Mouse (Mus musculus) C2C12 (cell line): ENCODE measurements around the gene Samd11.

Experiments
- CTCF ChIP-seq: IDR thresholded peaks from one replicate; pipeline ENCODE4 v1.5.1; 2011; ENCODE audit not compliant: control insufficient read depth, insufficient read depth, insufficient read length
- MYOG ChIP-seq: IDR thresholded peaks from one replicate; pipeline ENCODE4 v1.6.1; 2011; ENCODE audit not compliant: control insufficient read depth, insufficient read length; ENCODE audit errors: extremely low read depth

GRCm38 (mm10) chr4:156251081-156251480 lies 4.4 kb downstream of the Samd11 start:
- no peak for TF ChIP-seq CTCF
- TF ChIP-seq MYOG, result no peak
